Mouse (Mus musculus) left cerebral cortex, adult 18-20 months (tissue): Measurements from ENCODE around the gene 4933411K16Rik. TPM values are rescaled to one million over a fixed set of nuclear protein-coding genes. Genes with fewer than 3 reads are reported as not detected.

Experiments used
- DNase-seq, 2 experiments: peaks; one replicate each; pipeline ENCODE4 v3.0.0; 2021 to 2022; ENCODE audit warnings: low spot score in 2 of 2, mixed read lengths in 1 of 2
- total RNA-seq, 2 experiments: library from RNA; stranded (reverse); gene quantifications; 2 replicates each; pipeline ENCODE4 v1.2.3; 2021

4933411K16Rik gene
- total RNA-seq, 2 experiments from 2014 or later: 0.53 to 0.73 TPM

DNA sequence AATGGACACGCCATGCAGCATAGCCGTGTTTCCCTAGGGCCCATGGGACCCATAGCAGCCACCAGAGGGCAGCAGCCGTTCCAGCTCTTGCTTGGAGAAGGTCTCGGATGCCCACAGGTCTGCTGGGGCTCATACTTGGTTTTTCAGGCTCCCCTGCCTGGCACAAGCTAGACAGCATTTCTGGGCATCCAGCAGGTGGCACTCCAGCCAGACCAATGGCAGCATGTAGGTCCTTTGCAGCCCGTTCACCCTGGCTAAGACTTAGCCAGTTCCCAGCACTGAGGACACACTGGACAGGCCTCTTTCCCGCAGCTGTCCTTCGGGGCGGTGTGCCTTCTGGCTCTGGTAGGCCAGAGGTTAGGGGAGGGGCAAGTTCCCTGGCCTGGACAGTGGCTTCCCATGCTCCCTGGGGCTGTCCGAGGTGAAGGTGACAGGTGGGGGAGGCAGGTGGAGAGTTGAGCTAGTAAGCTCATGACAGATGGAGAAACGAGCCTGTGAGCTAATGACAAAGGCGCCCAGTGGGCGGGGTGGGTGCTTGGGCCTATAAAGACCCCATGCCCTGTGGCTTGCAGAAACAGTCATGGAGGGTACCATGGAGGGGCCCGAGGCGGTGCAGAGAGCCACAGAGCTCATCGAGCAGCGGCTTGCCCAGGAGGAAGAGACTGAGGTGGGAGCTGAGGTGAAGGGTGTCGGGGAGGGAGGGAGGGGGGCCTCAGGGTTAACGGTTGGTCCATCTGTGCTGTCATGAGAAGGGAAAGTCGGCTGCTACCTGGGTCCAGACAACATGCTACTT lies 16.4 kb upstream of the 4933411K16Rik start, which contains the start of gene Ankrd2:
TSS of gene Ankrd2 (plus strand) at position 545 of the 793 bp plus-strand sequence.
- DNase-seq: peak; percentile 77 to 79

DNA sequence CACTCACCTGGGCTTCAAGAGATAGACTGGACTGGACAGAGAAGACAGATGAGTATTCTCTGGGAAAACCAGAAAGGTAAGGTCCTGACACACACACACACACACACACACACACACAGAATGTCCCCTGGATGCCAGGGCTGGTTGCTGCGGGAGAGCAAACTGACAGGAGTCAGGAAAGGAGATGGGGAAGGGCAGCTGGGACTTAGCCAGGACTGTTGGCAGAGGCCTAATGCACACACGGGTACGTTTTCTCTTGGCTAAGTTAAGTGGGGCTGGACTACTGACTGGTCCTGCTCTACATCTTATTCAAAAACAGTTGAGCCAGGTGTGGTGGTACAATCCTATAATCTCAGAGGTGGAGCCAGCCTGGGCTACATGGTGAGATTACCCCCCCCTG lies 15.7 kb upstream of the 4933411K16Rik start:
- DNase-seq: no peak

DNA sequence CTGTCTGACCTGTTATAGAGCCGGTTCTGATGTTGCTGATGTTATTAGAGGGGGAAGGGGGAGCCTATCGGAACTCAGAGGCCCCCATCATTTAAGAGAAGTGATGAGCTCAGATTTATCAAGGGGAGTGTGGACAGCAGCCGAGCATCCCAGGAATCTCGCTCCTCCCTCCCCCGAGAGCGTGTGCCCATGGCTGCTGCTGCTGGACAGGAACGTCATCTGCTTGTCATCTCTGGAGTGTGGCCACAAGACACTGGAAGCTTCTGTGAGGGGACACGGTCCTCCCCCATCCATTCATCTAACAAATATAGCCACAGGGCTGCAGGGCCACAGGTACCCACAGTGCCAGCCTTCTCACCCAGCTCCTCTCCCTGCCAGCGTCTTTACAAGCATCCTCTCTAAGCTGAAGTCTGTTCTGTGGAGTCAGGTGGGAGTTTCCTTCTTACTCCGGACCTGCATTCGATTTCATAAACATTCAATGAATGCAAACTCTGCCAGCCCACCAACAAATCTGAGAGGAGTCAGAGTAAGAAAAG lies 14.8 kb upstream of the 4933411K16Rik start:
- no peak for DNase-seq

DNA sequence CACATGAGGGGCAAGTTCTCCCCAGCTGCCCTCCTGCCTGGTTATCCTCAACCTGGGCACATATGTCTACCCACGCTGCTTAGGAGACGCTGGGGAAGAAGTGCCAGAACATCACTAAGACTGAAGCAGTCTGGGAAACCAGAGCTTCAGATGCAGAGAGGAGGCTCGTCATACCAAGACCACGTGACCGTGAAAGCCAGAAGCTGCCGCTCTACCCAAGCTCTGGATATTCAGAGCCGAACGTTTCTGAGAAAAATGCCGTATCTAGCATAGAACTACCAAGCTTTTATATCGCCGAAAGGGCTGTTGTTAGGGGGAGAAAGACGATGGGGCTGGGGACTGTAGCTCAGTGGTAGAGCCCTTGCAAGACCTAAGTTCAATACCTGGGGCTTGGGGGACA lies 13.7 kb upstream of the 4933411K16Rik start:
- DNase-seq: no peak

DNA sequence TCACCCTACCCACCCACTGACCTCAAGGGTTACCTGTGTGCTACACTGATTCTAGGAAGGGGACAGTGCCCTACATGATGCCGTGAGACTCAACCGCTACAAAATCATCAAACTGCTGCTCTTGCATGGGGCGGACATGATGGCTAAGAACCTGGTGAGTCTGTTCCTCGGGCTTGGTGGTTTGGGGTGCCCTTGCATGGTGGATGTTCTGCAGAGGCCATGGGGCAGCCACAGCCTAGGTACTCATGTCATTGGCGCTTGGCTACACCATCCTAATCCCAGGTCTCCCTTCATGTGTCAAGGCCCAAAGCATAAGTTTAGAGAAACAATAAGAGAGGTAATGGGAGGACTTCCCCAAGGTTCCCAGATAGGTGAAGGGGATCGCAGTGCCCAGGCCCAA lies 8.1 kb upstream of the 4933411K16Rik start:
- no peak for DNase-seq

DNA sequence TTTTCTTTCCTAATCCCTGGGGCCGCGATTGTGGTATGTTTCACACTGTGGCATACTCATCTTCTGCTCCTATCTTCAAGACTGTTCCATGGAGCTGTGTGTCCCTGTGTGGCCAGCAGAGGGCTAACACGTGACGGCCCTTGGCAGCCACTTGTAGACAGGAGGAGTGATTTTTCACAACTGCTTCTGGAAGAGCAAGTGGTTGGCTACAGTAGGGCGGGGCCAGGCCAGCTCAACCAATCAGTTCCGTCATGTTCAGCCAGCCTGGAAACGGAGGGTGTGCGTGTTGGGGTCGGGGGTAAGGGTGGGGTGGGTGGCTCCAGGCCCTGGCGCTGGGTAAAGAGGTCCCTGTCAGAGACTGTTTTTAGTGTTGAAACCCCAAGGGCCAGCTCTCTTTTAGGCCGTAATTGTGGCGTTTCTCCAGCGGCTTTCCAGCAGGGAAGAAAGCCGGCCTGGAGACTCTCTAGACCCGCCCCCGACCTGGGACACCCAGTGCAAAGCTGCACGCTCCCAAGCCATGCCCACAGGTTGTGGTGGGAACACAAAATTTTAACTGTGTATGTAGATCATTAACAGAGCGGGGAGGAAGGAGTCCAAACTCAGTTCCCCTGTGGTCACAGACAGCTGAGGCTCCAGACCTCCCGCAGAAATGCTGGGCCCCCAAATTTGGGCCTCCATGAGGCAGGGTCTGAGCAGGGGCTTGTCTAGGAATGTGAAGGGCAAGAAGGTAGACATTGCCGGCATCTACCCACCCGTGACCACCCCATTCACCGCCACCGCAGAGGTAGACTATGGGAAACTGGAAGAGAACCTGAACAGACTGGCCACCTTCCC lies 6.6 kb upstream of the 4933411K16Rik start, which contains the start of gene Hoga1:
TSS of gene Hoga1 (plus strand) at position 342 of the 834 bp plus-strand sequence.
- DNase-seq: peak; percentile 34 to 45

DNA sequence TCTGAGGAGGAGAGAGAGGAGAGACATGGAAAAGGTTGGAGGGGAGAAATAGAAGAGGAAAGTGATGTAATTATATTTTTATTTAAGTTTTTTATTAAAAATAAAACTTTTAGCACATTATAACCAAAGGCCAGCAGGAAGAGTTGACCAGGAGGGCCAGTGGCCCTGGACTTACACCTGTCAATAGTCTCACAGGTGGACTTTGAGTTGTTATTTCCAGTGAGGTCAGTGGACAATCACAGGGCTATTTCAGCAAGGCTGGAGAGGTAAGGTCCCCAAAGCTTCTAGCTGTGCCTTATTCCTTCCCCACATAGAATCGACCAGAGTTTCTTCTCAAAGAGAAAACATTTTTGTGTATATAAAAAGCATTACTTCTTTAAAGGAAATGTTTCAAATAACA lies 1.8 kb upstream of the 4933411K16Rik start:
- DNase-seq: no peak

DNA sequence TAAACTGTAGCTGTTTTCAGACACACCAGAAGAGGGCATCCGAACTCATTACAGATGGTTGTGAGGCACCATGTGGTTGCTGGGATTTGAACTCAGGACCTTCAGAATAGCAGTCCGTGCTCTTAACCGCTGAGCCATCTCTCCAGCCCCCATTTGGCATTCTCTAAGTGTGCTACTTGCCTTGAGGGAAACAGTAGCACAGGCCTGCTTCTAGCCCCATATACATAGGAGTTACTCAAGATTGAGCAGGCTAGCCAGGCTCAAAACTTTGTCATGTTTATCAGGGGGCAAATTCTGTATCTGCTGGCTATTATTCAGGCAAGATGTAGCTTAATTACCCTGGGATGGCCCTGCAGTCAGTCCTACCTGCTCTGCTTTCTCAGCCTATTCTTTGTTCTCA lies 697 bp upstream of the 4933411K16Rik start:
- no peak for DNase-seq

DNA sequence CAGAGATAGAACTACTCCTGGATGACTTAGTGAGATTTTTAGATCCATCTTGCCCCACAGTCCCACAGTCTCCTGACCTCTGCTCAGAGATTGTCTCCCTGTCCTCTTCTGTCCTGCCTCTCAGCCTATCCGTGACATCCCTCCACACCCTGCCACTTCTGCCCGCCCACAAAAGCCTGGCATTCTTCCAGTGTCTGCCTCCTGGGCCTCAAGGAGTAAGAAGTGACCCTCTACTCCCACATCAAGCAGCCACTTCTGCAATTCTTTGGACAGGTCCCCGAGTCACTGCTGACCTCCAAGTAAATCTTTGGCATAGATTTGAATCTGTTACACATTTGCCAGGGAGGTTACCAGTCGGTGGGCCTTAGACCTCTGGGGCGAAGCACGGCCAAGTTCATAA lies 2.2 kb downstream of the 4933411K16Rik start:
- DNase-seq: no peak

DNA sequence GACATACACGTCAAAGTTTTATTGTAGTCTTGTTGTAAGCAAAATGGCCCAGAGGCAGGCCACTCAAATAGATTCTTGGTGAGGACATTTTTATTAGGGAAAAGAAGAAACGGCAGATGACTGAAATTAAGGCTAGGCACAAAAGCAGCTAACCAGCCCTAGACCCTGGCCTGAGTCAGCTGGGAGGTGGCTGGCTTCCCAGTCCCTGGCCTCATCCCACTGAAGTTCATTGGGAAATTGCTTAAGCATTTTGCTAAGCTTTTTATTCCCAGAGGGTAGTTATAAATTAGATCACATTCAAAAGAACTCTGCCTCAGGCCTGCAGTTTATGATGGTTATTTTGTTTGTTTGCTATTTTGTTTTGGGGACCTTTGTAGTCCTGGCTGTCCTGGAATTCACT lies 3.8 kb downstream of the 4933411K16Rik start:
- no peak for DNase-seq

DNA sequence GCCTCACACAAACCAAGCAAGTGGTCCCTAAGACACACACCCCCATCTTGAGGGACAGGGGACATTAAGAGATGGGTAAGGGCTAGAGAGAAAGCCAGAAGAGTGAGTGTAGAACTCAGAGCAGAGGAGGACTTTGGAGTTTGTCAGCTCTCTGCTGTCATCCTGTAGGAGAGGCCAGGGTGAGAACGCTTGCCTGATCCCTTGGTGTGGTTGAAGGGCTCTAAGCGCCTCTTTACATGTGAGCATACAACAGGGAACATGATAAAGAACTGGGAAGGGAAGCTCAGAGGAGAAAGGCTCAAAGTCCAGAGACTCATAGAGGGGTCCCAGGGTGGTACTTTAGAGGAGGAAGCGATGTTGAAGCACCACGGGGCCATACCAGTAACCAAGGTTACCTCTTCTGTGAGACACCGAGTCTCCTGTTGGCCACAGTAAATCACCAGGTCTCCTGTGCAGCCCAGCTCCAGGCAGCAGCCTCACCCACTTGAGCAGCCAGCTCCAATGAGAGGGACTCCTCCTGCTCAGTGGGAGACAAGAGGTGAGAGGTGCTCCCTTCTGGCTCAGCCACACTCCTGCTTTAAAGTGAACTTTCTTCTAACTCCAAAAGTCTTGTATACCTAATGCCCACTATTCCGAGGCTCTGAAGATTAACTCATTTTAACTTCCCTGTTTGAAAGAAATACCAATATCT lies 4.8 kb downstream of the 4933411K16Rik start:
- no peak for DNase-seq

DNA sequence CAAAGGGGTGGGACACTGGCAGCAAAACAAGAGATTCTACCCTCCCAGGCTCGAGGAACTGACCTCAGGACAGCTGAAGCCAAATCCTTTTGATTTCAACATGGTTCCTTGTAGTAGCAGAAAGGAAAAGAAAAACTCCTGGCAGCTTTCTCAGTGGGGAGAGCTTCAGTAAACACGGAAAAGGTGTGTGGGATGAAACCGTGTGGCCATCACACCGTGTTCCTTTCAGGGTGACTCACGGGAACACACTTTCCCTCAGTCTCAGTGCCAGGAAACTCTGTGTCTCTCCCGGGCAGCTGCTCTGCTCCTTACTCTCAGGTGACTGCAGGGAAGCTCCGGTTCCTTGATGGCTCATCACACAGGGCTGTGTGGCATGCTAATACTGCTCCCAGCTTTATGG lies 6.4 kb downstream of the 4933411K16Rik start:
- peak in 1 of 2 experiments; percentile 22 for DNase-seq

DNA sequence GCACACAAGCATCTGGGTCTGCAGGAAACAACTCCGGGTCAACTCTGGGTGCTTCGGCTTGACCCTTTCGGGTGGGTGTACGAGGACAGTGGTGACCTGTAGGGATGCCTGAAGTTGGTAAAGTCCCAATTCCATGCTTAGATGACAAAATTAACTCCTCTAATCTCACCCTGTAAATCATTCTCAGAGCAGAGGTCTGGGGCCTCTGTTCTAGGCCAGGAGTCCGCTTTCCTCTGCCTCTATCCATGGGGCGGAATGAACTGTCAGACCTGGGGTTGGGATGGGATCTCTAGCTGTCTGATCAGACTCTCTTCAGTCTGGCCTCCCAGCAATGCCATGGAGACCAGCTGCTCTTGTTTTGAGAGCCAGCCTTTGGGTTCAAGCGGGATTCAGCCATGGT lies 9.4 kb downstream of the 4933411K16Rik start:
- DNase-seq: no peak

DNA sequence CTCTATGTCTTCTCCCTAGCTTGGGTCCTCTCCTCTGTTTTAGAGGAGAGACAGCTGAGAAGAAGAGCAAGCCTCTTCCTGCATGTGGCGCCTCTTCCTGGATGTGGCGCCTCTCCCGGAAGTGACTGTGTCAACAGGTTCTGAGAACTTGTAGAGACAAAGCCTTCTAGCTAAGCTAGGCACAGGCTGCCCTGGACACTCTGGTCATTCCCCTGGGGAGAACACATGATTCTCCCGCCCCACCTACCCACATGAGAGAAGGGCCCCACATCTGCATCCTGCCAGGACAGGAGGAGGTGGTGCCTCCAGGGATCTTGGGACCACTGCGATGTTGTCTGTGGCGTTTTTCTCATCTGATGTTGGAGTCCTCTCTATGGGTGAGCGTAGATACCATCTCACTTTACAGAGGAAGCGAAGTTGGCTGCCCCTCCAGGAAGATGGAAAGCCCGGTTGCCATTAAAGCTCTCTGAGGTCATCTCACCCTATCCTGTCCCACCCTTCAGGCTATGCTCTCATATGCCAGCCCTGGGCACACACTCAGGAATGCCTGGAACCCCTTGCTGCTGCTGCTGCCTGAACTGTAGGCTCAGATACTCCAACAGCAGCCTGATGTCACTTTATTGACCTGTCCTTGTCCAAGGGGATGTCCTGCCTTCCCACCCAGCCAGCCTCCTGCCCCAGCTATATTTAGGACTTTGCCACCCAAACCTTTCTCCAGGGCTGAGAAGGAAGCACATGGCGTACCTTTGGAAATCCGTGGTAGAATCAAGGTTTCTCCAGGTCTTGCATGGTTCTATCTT lies 16.6 kb downstream of the 4933411K16Rik start:
- no peak for DNase-seq

DNA sequence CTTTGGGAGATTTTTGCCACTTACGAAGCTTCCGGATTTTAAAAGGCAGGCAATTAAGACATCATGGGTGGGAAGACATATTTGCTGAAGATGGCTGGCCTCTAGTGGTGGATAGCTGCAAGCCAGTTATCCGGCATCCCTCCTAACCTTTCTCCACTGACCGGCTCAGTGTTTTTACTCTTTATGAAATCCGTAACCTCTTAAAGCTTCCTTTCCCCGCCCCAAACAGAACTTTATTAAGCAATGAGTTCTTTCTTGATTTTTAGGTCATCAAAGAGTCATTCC lies 17.1 kb downstream of the 4933411K16Rik start:
- DNase-seq: peak in 1 of 2 experiments; percentile 8

DNA sequence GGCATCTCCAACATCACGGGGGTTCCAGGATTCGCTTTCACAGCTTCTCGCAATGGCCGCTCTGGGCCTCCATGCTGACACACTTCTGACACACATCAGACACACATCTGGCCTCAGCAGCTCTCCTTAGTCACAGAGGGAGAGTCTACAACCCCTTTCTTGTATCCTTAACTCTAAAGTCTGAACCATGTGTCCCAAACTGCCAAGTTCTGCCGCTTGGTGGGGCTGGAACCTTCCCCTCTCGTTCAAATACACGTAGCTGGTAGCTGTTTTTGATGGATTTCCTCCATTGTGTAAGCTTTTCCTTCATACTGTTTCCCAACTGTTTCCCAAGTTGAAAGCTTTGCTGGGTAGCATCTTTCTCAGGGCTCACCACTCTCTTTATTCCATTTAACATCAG lies 19.2 kb downstream of the 4933411K16Rik start:
- DNase-seq: no peak

DNA sequence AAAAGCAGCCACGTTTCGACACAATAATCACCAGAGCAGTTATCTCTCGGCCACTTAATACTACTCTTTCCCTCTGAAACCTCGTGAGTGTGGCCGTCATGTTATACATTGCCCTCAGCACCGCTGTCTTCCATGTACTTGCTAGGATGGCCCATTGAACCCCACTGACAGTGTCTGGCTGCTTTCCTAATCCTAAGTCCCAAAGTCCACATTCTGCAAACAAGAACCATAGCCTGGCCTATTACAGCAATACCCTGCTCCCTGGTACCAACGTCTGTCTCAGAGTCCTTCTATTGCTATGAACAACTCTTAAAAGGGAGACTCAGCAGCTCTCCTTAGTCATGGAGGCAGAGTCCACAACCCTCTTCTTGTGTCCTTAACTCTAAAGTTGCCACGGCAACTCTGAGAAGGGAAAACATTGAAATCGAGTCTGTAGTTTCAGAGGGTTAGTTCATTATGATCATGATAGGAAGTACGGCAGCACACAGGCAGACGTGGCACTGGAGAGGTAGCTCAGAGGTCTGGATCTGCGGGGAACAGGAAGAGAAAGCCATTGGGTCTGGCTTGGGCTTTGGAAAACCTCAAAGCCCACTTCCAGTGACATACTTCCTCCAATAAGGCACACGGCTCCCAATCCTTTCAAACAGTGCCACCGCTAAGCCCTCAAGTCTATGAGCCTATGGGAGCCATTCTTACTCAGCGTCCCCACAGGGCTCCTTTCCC lies 20.0 kb downstream of the 4933411K16Rik start:
- no peak for DNase-seq

DNA sequence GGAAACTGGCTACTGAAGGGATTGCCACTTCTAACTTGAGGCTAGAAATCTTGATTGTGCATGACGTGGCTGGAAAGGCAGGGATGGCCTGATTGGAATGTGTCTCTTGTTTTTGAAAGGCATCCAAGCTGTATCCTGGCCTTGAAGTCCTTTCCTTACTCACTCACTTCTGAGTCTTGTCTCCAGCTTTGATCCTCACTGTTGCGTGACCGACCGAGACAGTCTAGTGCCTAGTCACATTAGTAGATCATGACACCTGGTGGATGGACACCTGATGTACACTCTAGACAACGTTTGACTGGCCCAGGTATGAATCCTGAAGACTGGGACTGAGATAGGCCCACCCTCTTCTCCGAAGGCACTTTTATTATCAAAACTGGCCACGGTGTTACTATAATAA lies 20.8 kb downstream of the 4933411K16Rik start:
- DNase-seq: no peak

DNA sequence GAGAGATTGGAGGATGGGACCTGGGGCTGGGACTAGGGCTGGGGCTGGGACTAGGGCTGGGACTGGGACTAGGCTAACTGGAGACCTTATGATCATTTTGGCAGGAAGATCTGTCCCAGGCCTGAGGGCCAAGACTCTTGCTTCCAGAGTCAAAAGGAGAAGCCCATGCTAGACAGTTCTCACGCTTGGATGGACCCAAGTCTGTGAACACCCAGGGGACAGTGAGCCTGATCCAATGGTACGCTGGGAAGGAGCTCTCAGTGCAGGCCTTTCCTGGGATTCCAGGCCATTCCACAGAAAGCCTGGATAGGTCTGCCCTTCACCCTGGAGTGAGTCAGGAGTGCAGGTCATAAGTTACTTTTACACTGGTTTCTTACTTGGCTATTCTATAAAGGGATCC lies 23.0 kb downstream of the 4933411K16Rik start:
- no peak for DNase-seq

DNA sequence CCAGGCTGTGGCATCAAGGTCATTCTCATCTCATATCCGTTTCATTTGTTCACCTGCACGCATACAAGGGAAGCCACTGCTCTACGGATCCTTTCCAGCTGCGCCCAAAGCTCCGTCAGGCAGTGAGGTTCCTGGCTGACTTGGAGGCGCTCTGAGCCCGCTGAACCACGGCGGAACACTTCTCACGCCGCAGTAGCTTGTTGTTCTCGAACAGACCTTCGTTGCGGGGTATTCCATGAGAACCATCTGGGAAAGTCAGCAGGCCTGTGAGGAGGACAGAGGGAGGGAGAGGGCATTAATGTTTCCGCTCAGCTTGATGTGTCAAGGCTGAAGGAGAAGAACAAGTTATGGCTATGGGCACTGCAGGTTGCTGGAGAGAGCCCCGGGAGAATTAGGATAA lies 23.9 kb downstream of the 4933411K16Rik start:
- DNase-seq: no peak
